Mouse (Mus musculus) thymus, adult 2 months (tissue): ENCODE results near the gene Olfr460.

Experiments used
- CTCF ChIP-seq: fragments of 200-500 bp; IDR thresholded peaks from 2 replicates; pipeline ENCODE4 v1.5.1; 2012; ENCODE audit warnings: mild to moderate bottlenecking, control low read depth, low read length, moderate library complexity, borderline replicate concordance; ENCODE audit not compliant: control insufficient read depth, poor library complexity, insufficient read depth; ENCODE audit errors: extremely low read depth
- POLR2A ChIP-seq: fragments of 200-500 bp; IDR thresholded peaks from 2 replicates; pipeline ENCODE4 v1.6.1; 2012; ENCODE audit warnings: mild to moderate bottlenecking, low read length, control low read depth, moderate library complexity; ENCODE audit not compliant: control insufficient read depth, poor library complexity, insufficient read depth; ENCODE audit errors: extremely low read depth

- TF ChIP-seq POLR2A (no peak), CTCF (no peak)
Measured at GRCm38 (mm10) chr6:40617965-40618364, 48.7 kb downstream of the Olfr460 start.
